Mouse (Mus musculus) spleen, postnatal 0 days (tissue): ENCODE results near the gene Eva1a. TPM values are rescaled to one million over a fixed set of nuclear protein-coding genes. Genes with fewer than 3 reads are reported as not detected.

Source experiments
- polyA plus RNA-seq: library from polyadenylated mRNA; unstranded; fragments of >200 nt; fragmentation: Nextera tagmentation; extraction: Ambion mirVana; gene quantifications from 2 replicates; pipeline ENCODE4 v1.2.1, GENCODE M21; 2015

The Eva1a gene
- 3.9 and 5.3 TPM in 2 replicates for polyA plus RNA-seq

DNA sequence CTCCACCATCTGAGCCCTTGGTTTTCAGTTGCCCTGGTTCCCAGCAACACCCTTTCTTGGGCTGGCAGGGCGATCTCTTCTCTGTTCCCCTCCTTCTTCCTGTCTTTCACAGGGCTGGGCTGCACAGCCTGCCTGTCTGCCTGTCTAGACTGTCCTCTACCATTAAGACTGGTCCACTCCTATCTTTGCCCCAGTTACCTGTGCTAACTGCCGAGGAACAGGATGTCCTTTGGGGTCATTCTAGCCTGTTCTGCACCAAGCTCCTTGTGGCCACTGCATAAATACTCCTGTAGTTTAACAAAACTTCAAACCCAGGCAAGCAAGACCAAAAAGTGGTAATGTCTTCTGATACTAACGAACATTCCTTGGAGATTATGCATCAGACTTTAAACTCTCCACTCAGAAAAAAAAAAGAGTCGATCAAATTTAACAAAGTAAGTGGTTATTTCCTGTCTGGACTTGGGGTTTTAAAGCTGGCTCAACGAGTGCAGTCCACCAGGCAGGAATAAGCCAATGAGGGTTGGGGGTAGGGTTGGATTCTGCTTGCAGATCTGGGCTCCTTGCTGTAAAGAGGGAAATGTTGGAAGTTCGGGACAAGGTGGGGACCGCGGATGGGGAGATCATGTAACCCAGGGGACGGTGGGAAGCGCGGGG lies at the start of gene Eva1a:
TSS of gene Eva1a (plus strand) at position 210 of the 654 bp plus-strand sequence.

Other genes with a start within 250 kb of the Eva1a start
- 5.5 and 5.9 TPM in 2 replicates for gene Gcfc2, start 117.4 kb upstream of the Eva1a start, polyA plus RNA-seq
- gene Mrpl19, start 75.1 kb upstream of the Eva1a start, polyA plus RNA-seq: 28.0 and 28.7 TPM in 2 replicates